Mouse (Mus musculus) liver, adult 2 months (tissue): ENCODE measurements around the gene Slc4a3.

ENCODE experiments used
- CTCF ChIP-seq: fragments of 200-500 bp; IDR thresholded peaks from 2 replicates; pipeline ENCODE4 v1.5.1; 2011; ENCODE audit warnings: low read depth, low read length, control low read depth
- POLR2A ChIP-seq: fragments of 200-500 bp; IDR thresholded peaks from 2 replicates; pipeline ENCODE4 v1.6.1; 2011; ENCODE audit warnings: low read length, control low read depth; ENCODE audit not compliant: insufficient read depth; ENCODE audit errors: extremely low read depth

- TF ChIP-seq POLR2A: no peak
- TF ChIP-seq CTCF: no peak
Measured at GRCm38 (mm10) chr1:75549289-75550279, 3.5 kb downstream of the Slc4a3 start.
